Mouse (Mus musculus) embryonic facial prominence, embryonic 12.5 days (tissue): Measurements from ENCODE around the gene Ddit4. TPM values are rescaled to one million over a fixed set of nuclear protein-coding genes. Genes with fewer than 3 reads are reported as not detected.
A peak's percentile ranks its signal among the peaks of the same experiment; 100 is the strongest.

ENCODE experiments used
- ATAC-seq: fragments of 200-750 bp; cut with Nextera tagmentation; 2 replicates; pipeline ENCODE4 v1.8.0; 2017; ENCODE audit not compliant: insufficient number of reproducible peaks, insufficient read depth, low FRiP score, low TSS enrichment
- H3K27ac ChIP-seq: fragments of 300-500 bp; sonication (generic); 2 replicates; pipeline ENCODE4 v1.5.1; 2016; ENCODE audit warnings: mild to moderate bottlenecking
- H3K27me3 ChIP-seq: fragments of 300-500 bp; sonication (generic); 2 replicates; pipeline ENCODE4 v1.6.1; 2016; ENCODE audit warnings: mild to moderate bottlenecking, moderate library complexity
- H3K36me3 ChIP-seq: fragments of 300-500 bp; sonication (generic); 2 replicates; pipeline ENCODE4 v1.6.1; 2016; ENCODE audit warnings: mild to moderate bottlenecking
- H3K4me1 ChIP-seq: fragments of 300-500 bp; sonication (generic); 2 replicates; pipeline ENCODE4 v1.6.1; 2016
- H3K4me2 ChIP-seq: fragments of 300-500 bp; sonication (generic); replicated peaks from 2 replicates; pipeline ENCODE4 v1.6.1; 2016; ENCODE audit warnings: mild to moderate bottlenecking, moderate library complexity
- H3K4me3 ChIP-seq: fragments of 300-500 bp; sonication (generic); 2 replicates; pipeline ENCODE4 v1.5.1; 2016; ENCODE audit warnings: mild to moderate bottlenecking
- H3K9ac ChIP-seq: fragments of 300-500 bp; sonication (generic); 2 replicates; pipeline ENCODE4 v1.6.1; 2016; ENCODE audit warnings: mild to moderate bottlenecking, moderate library complexity
- H3K9me3 ChIP-seq: fragments of 300-500 bp; sonication (generic); 2 replicates; pipeline ENCODE4 v1.6.1; 2016; ENCODE audit warnings: mild to moderate bottlenecking, moderate library complexity
- WGBS: fragments of 180-500 bp; shearing (Covaris S2); methylation state at CpG from one replicate; pipeline ENCODE4 v1.1.7; 2016; 5-methylcytosine and 5-hydroxymethylcytosine counted together
- polyA plus RNA-seq: library from polyadenylated mRNA; unstranded; fragments of >200 nt; fragmentation: Nextera tagmentation; extraction: Ambion mirVana; gene quantifications from 2 replicates; pipeline ENCODE4 v1.2.1, GENCODE M21; 2016

Ddit4 gene
- polyA plus RNA-seq, 1 experiment from 2014 or later = 92.3 TPM

- H3K4me1 ChIP-seq = peaks cover 33% of the 10 kb centered on the region
- no peaks in the 10 kb centered on the region for H3K36me3 ChIP-seq
- H3K27me3 ChIP-seq = no peaks in the 10 kb centered on the region
- no peak for ATAC-seq
- no peaks in the 10 kb centered on the region for H3K9me3 ChIP-seq
- H3K4me2 ChIP-seq = peak overlapping the region; percentile 67
- H3K27ac ChIP-seq = peak overlapping the region; percentile 88
- peak overlapping the region; percentile 50 for H3K4me3 ChIP-seq
- 20% methylated on average over 6 of the region's 6 CpGs for WGBS
- H3K9ac ChIP-seq = peak overlapping the region; percentile 79
Observed at GRCm38 (mm10) chr10:59970450-59971062, 18.9 kb upstream of the Ddit4 start.

- H3K9me3 ChIP-seq = no peaks in the 10 kb centered on the region
- H3K27me3 ChIP-seq = no peaks in the 10 kb centered on the region
- H3K4me1 ChIP-seq = peaks cover 37% of the 10 kb centered on the region
- H3K9ac ChIP-seq = peak overlapping the region; percentile 79
- H3K4me2 ChIP-seq = peak overlapping the region; percentile 67
- peak overlapping the region; percentile 88 for H3K27ac ChIP-seq
- H3K36me3 ChIP-seq = no peaks in the 10 kb centered on the region
- 0 out of 2 replicates have a peak, but pooled peaks have one; percentile 10 for ATAC-seq
- H3K4me3 ChIP-seq = peak overlapping the region; percentile 50
- under 1% methylated on average over 25 of the region's 25 CpGs for WGBS
Observed at GRCm38 (mm10) chr10:59969821-59970449, 18.3 kb upstream of the Ddit4 start.

- Histone ChIP-seq H3K9ac (no peak overlapping the region), H3K36me3 (no peaks in the 10 kb centered on the region), H3K4me1 (peaks cover 34% of the 10 kb centered on the region), H3K4me3 (no peak overlapping the region), H3K27me3 (no peaks in the 10 kb centered on the region), H3K9me3 (no peaks in the 10 kb centered on the region), H3K4me2 (no peak overlapping the region), H3K27ac (0 out of 2 replicates have a peak overlapping the region, but pooled peaks have one; percentile 98)
- no peak for ATAC-seq
- WGBS = 87% methylated on average over 6 of the region's 6 CpGs
Observed at GRCm38 (mm10) chr10:59967309-59967942, 15.8 kb upstream of the Ddit4 start.

- Histone ChIP-seq H3K4me2 (no peak overlapping the region), H3K4me1 (peaks cover 34% of the 10 kb centered on the region), H3K36me3 (no peaks in the 10 kb centered on the region), H3K4me3 (no peak overlapping the region), H3K9me3 (no peaks in the 10 kb centered on the region), H3K9ac (no peak overlapping the region), H3K27me3 (no peaks in the 10 kb centered on the region), H3K27ac (peak overlapping the region; percentile 98)
- no peak for ATAC-seq
- 89% methylated on average over 6 of the region's 6 CpGs for WGBS
Observed at GRCm38 (mm10) chr10:59966743-59967142, 15.1 kb upstream of the Ddit4 start.

- ATAC-seq = peak; percentile 65
- Histone ChIP-seq H3K9me3 (no peaks in the 10 kb centered on the region), H3K4me3 (no peak overlapping the region), H3K27me3 (no peaks in the 10 kb centered on the region), H3K4me2 (peak overlapping the region; percentile 38; the same call in 1 of the 2 replicates), H3K27ac (peak overlapping the region; percentile 98), H3K9ac (peak overlapping the region; percentile 31; the same call in 1 of the 2 replicates), H3K36me3 (no peaks in the 10 kb centered on the region), H3K4me1 (peaks cover 34% of the 10 kb centered on the region)
- WGBS = 11% methylated on average over 8 of the region's 8 CpGs
Observed at GRCm38 (mm10) chr10:59965788-59966187, 14.2 kb upstream of the Ddit4 start.

- H3K9me3 ChIP-seq = no peaks in the 10 kb centered on the region
- ATAC-seq = peak; percentile 19; the same call in 1 of the 2 replicates
- 20% methylated on average over 9 of the region's 9 CpGs for WGBS
- H3K4me2 ChIP-seq = peak overlapping the region; percentile 38
- H3K36me3 ChIP-seq = no peaks in the 10 kb centered on the region
- H3K27me3 ChIP-seq = no peaks in the 10 kb centered on the region
- peak overlapping the region; percentile 31 for H3K9ac ChIP-seq
- H3K27ac ChIP-seq = peak overlapping the region; percentile 98
- H3K4me3 ChIP-seq = no peak overlapping the region
- peaks cover 29% of the 10 kb centered on the region for H3K4me1 ChIP-seq
Observed at GRCm38 (mm10) chr10:59965362-59965695, 13.7 kb upstream of the Ddit4 start.

- Histone ChIP-seq H3K4me3 (peak overlapping the region; percentile 3), H3K9ac (peak overlapping the region; percentile 31), H3K36me3 (no peaks in the 10 kb centered on the region), H3K4me2 (peak overlapping the region; percentile 38), H3K9me3 (no peaks in the 10 kb centered on the region), H3K4me1 (peaks cover 27% of the 10 kb centered on the region), H3K27me3 (no peaks in the 10 kb centered on the region), H3K27ac (peak overlapping the region; percentile 98)
- WGBS = 4% methylated on average over 20 of the region's 23 CpGs
- ATAC-seq = peak; percentile 79
Observed at GRCm38 (mm10) chr10:59964504-59965361, 13.1 kb upstream of the Ddit4 start.

GRCm38 (mm10) chr10:59963609-59964008 is 12.0 kb upstream of the Ddit4 start:
- Histone ChIP-seq H3K4me3 (no peak overlapping the region), H3K36me3 (no peaks in the 10 kb centered on the region), H3K4me2 (no peak overlapping the region), H3K9ac (no peak overlapping the region), H3K4me1 (peaks cover 27% of the 10 kb centered on the region), H3K27me3 (no peaks in the 10 kb centered on the region), H3K9me3 (no peaks in the 10 kb centered on the region), H3K27ac (peak overlapping the region; percentile 98)
- no peak for ATAC-seq
- 47% methylated on average over 2 of the region's 2 CpGs for WGBS

- H3K27me3 ChIP-seq = no peaks in the 10 kb centered on the region
- no peak overlapping the region for H3K4me3 ChIP-seq
- no peaks in the 10 kb centered on the region for H3K9me3 ChIP-seq
- H3K9ac ChIP-seq = no peak overlapping the region
- no peak for ATAC-seq
- H3K4me1 ChIP-seq = peaks cover 25% of the 10 kb centered on the region
- no peak overlapping the region for H3K27ac ChIP-seq
- WGBS = 76% methylated on average over 12 of the region's 12 CpGs
- H3K4me2 ChIP-seq = no peak overlapping the region
- H3K36me3 ChIP-seq = no peaks in the 10 kb centered on the region
Observed at GRCm38 (mm10) chr10:59959517-59959916, 7.9 kb upstream of the Ddit4 start.

GRCm38 (mm10) chr10:59958458-59958857 is 6.8 kb upstream of the Ddit4 start:
- Histone ChIP-seq H3K36me3 (no peaks in the 10 kb centered on the region), H3K9me3 (no peaks in the 10 kb centered on the region), H3K4me3 (no peak overlapping the region), H3K27me3 (no peaks in the 10 kb centered on the region), H3K9ac (no peak overlapping the region), H3K4me2 (no peak overlapping the region), H3K27ac (no peak overlapping the region), H3K4me1 (peaks cover 17% of the 10 kb centered on the region)
- no peak for ATAC-seq
- WGBS = 31% methylated on average over 5 of the region's 5 CpGs
